Mouse (Mus musculus): Measurements from ENCODE around the gene Gbx2. TPM values are rescaled to one million over a fixed set of nuclear protein-coding genes. Genes with fewer than 3 reads are reported as not detected.

Gbx2 gene
- polyA plus RNA-seq (2011; ENCODE audit: insufficient read depth, insufficient read length, low read depth, missing spikeins), result 5.7 and 7.1 TPM in 2 replicates

- H3K9ac ChIP-seq (ENCODE audit: low read depth, poor library complexity, severe bottlenecking), result peak within 1 kb of the TSS; percentile 90
- H3K9me3 ChIP-seq (replicated peaks; ENCODE audit: control insufficient read depth, insufficient read depth, low read length, poor library complexity, severe bottlenecking), result no peaks in the 10 kb centered on the region
- H3K4me3 ChIP-seq (ENCODE audit: low read depth, low read length), result peak within 1 kb of the TSS; percentile 86
- peaks cover 9% of the 10 kb centered on the region for H3K4me1 ChIP-seq (ENCODE audit: control insufficient read depth, insufficient read depth, low read length)
- 0 out of 2 replicates have a peak within 1 kb of the TSS, but pooled peaks have one; percentile 3 for H3K27ac ChIP-seq (ENCODE audit: insufficient read depth, low read length)
- TF ChIP-seq POLR2A (IDR thresholded peaks at IDR 0.05; ENCODE audit: insufficient read depth, low read length) (peak; percentile 28), CTCF (IDR thresholded peaks at IDR 0.05; ENCODE audit: low read depth, low read length) (no peak), EP300 (IDR thresholded peaks at IDR 0.05; ENCODE audit: insufficient read depth, low read depth, low read length) (0 out of 2 replicates have a peak, but pooled peaks have one; percentile 21)
- H3K36me3 ChIP-seq (ENCODE audit: control insufficient read depth, insufficient read depth, low read length, poor library complexity, severe bottlenecking), result peaks cover 10% of the 10 kb centered on the region
- H3K27me3 ChIP-seq (ENCODE audit: control insufficient read depth, insufficient read depth, low read length, poor library complexity, severe bottlenecking), result peaks cover 12% of the 10 kb centered on the region
Observed at GRCm38 (mm10) chr1:89931120-89931519, at the start of gene Gbx2. Gene Gbx2, minus strand, starts transcription at chr1:89931179.

GRCm38 (mm10) chr1:89977261-89977660, 46.3 kb upstream of the Gbx2 start:
- Histone ChIP-seq H3K9me3 (replicated peaks; ENCODE audit: control insufficient read depth, insufficient read depth, low read length, poor library complexity, severe bottlenecking) (no peaks in the 10 kb centered on the region), H3K4me3 (ENCODE audit: low read depth, low read length) (no peak overlapping the region), H3K36me3 (ENCODE audit: control insufficient read depth, insufficient read depth, low read length, poor library complexity, severe bottlenecking) (no peaks in the 10 kb centered on the region), H3K27ac (ENCODE audit: insufficient read depth, low read length) (no peak overlapping the region), H3K9ac (ENCODE audit: low read depth, poor library complexity, severe bottlenecking) (no peak overlapping the region), H3K27me3 (ENCODE audit: control insufficient read depth, insufficient read depth, low read length, poor library complexity, severe bottlenecking) (no peaks in the 10 kb centered on the region), H3K4me1 (ENCODE audit: control insufficient read depth, insufficient read depth, low read length) (no peaks in the 10 kb centered on the region)
- TF ChIP-seq CTCF (IDR thresholded peaks at IDR 0.05; ENCODE audit: low read depth, low read length) (no peak), EP300 (IDR thresholded peaks at IDR 0.05; ENCODE audit: insufficient read depth, low read depth, low read length) (no peak), POLR2A (IDR thresholded peaks at IDR 0.05; ENCODE audit: insufficient read depth, low read length) (no peak)

- Histone ChIP-seq H3K4me3 (ENCODE audit: low read depth, low read length) (no peak overlapping the region), H3K9ac (ENCODE audit: low read depth, poor library complexity, severe bottlenecking) (no peak overlapping the region), H3K27me3 (ENCODE audit: control insufficient read depth, insufficient read depth, low read length, poor library complexity, severe bottlenecking) (no peaks in the 10 kb centered on the region), H3K27ac (ENCODE audit: insufficient read depth, low read length) (no peak overlapping the region), H3K36me3 (ENCODE audit: control insufficient read depth, insufficient read depth, low read length, poor library complexity, severe bottlenecking) (no peaks in the 10 kb centered on the region), H3K4me1 (ENCODE audit: control insufficient read depth, insufficient read depth, low read length) (no peaks in the 10 kb centered on the region), H3K9me3 (replicated peaks; ENCODE audit: control insufficient read depth, insufficient read depth, low read length, poor library complexity, severe bottlenecking) (no peaks in the 10 kb centered on the region)
- TF ChIP-seq EP300 (IDR thresholded peaks at IDR 0.05; ENCODE audit: insufficient read depth, low read depth, low read length) (no peak), POLR2A (IDR thresholded peaks at IDR 0.05; ENCODE audit: insufficient read depth, low read length) (no peak), CTCF (IDR thresholded peaks at IDR 0.05; ENCODE audit: low read depth, low read length) (no peak)
Observed at GRCm38 (mm10) chr1:89976411-89976810, 45.4 kb upstream of the Gbx2 start.

- H3K9me3 ChIP-seq (replicated peaks; ENCODE audit: control insufficient read depth, insufficient read depth, low read length, poor library complexity, severe bottlenecking), result no peaks in the 10 kb centered on the region
- TF ChIP-seq EP300 (IDR thresholded peaks at IDR 0.05; ENCODE audit: insufficient read depth, low read depth, low read length) (no peak), POLR2A (IDR thresholded peaks at IDR 0.05; ENCODE audit: insufficient read depth, low read length) (no peak), CTCF (IDR thresholded peaks at IDR 0.05; ENCODE audit: low read depth, low read length) (no peak)
- no peak overlapping the region for H3K4me3 ChIP-seq (ENCODE audit: low read depth, low read length)
- no peaks in the 10 kb centered on the region for H3K27me3 ChIP-seq (ENCODE audit: control insufficient read depth, insufficient read depth, low read length, poor library complexity, severe bottlenecking)
- no peak overlapping the region for H3K9ac ChIP-seq (ENCODE audit: low read depth, poor library complexity, severe bottlenecking)
- no peaks in the 10 kb centered on the region for H3K4me1 ChIP-seq (ENCODE audit: control insufficient read depth, insufficient read depth, low read length)
- no peak overlapping the region for H3K27ac ChIP-seq (ENCODE audit: insufficient read depth, low read length)
- H3K36me3 ChIP-seq (ENCODE audit: control insufficient read depth, insufficient read depth, low read length, poor library complexity, severe bottlenecking), result no peaks in the 10 kb centered on the region
Observed at GRCm38 (mm10) chr1:89974541-89974940, 43.6 kb upstream of the Gbx2 start.

- Histone ChIP-seq H3K27me3 (ENCODE audit: control insufficient read depth, insufficient read depth, low read length, poor library complexity, severe bottlenecking) (no peaks in the 10 kb centered on the region), H3K36me3 (ENCODE audit: control insufficient read depth, insufficient read depth, low read length, poor library complexity, severe bottlenecking) (no peaks in the 10 kb centered on the region), H3K27ac (ENCODE audit: insufficient read depth, low read length) (no peak overlapping the region), H3K4me3 (ENCODE audit: low read depth, low read length) (no peak overlapping the region), H3K9ac (ENCODE audit: low read depth, poor library complexity, severe bottlenecking) (no peak overlapping the region), H3K9me3 (replicated peaks; ENCODE audit: control insufficient read depth, insufficient read depth, low read length, poor library complexity, severe bottlenecking) (no peaks in the 10 kb centered on the region), H3K4me1 (ENCODE audit: control insufficient read depth, insufficient read depth, low read length) (no peaks in the 10 kb centered on the region)
- TF ChIP-seq EP300 (IDR thresholded peaks at IDR 0.05; ENCODE audit: insufficient read depth, low read depth, low read length) (no peak), POLR2A (IDR thresholded peaks at IDR 0.05; ENCODE audit: insufficient read depth, low read length) (no peak), CTCF (IDR thresholded peaks at IDR 0.05; ENCODE audit: low read depth, low read length) (no peak)
Observed at GRCm38 (mm10) chr1:89971848-89972247, 40.9 kb upstream of the Gbx2 start.

GRCm38 (mm10) chr1:89969714-89970110, 38.7 kb upstream of the Gbx2 start:
- H3K4me1 ChIP-seq (ENCODE audit: control insufficient read depth, insufficient read depth, low read length), result no peaks in the 10 kb centered on the region
- H3K4me3 ChIP-seq (ENCODE audit: low read depth, low read length), result no peak overlapping the region
- no peaks in the 10 kb centered on the region for H3K9me3 ChIP-seq (replicated peaks; ENCODE audit: control insufficient read depth, insufficient read depth, low read length, poor library complexity, severe bottlenecking)
- no peak for TF ChIP-seq CTCF (IDR thresholded peaks at IDR 0.05; ENCODE audit: low read depth, low read length)
- TF ChIP-seq POLR2A (IDR thresholded peaks at IDR 0.05; ENCODE audit: insufficient read depth, low read length), result no peak
- no peak for TF ChIP-seq EP300 (IDR thresholded peaks at IDR 0.05; ENCODE audit: insufficient read depth, low read depth, low read length)
- no peak overlapping the region for H3K27ac ChIP-seq (ENCODE audit: insufficient read depth, low read length)
- H3K27me3 ChIP-seq (ENCODE audit: control insufficient read depth, insufficient read depth, low read length, poor library complexity, severe bottlenecking), result no peaks in the 10 kb centered on the region
- no peaks in the 10 kb centered on the region for H3K36me3 ChIP-seq (ENCODE audit: control insufficient read depth, insufficient read depth, low read length, poor library complexity, severe bottlenecking)
- H3K9ac ChIP-seq (ENCODE audit: low read depth, poor library complexity, severe bottlenecking), result no peak overlapping the region
